Mouse (Mus musculus): Measurements from ENCODE around the gene Nfkbib. TPM values are rescaled to one million over a fixed set of nuclear protein-coding genes. Genes with fewer than 3 reads are reported as not detected.

The Nfkbib gene
- total RNA-seq, 2 experiments from 2014 or later: 25.1 to 25.3 TPM

DNA sequence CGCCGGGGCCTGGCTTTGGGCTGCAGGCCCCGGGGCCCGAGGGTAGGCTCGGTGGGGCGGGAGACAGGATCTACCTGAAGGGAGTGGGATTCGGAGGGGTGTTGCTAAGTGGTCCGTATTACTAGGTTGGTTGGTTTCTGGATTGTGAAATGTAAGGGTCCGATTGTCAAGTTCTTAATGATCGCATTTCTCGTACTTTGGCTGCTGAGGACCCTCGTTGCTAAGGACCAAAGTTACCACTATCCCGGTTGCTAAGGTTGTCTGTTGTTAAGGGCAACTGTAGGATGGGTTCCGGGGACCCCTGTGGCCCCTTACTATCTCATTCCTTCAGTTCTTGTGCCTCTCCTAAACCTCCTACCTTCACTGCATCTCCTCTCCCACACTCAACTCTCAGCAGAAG, 402 bp downstream of the Nfkbib start:
- DNase-seq: no peak

DNA sequence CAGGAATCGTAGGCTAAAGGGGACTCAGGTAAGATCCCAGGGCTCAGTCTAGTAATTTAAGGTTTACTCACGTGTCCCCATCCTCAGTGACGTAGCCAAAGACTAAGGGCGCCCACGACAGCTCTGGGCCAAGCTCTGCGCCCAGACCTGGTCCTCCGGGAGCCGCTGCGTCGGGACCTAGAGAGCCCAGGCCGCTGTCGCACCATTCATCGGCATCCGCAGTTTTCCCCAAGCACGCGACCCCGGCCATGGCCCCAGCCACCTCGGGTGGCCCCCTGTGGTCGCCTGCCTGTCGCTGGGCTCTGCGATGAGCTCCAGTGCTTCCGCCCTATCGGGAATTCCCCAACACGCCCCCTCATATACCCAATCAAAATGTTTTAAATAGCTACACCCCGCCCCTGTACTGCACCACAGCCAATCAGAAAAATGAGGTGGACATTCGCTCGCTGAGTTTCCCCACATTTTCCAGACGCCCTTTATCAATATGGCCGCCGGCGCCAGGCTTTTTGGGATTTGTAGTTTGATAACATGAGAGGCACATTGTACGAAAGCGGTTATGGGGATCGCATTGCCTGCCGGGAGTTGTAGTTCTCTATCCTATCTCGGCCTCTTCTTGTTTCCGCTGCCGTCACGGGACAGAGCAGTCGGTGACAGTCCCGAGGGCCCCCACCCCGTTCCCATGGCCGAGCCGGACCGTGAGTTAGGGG, 986 bp downstream of the Nfkbib start, which contains the start of gene Sirt2:
Gene Sirt2, plus strand, starts transcription at position 563 of the 707 bp plus-strand sequence.
- peak; percentile 95 for DNase-seq

DNA sequence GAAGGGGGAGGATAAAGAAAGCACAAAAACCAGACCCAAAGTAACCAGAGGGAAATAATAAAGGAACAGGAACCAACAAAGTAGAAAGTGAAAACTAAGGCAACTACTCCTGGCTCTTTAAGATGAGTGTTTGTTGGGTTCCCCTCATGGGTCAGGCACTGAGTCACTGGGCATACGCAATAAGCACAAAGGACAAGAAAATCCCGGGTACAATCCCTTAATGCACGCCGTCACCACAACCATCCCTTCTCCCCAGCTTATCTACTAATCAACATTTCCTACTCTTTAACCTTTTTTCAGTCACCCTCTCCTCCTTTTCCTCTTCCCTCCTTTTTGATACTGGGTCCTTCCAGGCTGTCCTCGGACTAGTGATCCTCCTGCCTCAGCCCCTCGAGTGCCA, 2.1 kb downstream of the Nfkbib start:
- DNase-seq: no peak

DNA sequence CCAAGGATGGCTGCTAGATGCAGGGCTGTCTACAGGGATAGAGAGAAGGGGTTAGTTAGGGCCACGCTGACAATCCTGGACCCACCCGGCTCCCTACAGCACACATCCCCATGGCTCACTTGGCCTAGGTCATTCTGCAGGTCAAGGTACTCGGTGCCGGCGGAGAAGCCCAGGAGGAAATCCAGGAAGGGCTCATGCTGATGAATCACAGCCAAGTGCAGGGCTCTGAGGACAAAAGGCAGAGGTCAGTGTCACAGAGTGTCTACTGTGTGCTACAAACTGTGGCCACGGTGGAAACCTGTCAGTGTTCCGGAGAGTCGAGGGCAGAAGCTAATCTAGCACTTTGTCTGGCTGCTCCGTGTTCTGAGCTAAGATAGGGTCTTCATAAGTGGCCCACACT, 5.4 kb downstream of the Nfkbib start:
- DNase-seq: no peak

DNA sequence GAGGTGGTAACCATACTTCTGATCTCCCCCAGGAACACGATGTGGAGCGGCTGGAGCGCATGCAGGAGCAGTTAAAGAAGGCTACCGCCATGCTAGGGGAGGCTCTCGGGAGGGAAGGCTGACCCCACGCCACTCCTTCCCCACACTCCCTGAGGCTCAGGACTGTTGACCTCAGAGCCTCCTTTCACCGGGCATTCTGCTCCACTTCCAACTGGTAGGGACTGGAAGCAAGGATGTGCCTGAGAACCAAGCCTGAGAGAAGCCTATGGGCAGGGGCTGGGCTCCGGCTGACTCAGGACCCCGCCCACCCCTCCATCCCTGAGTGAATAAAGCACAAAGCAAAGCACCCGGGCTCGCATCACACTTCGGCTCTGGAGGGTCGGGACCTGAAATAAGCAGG, 8.7 kb downstream of the Nfkbib start:
- DNase-seq: no peak

DNA sequence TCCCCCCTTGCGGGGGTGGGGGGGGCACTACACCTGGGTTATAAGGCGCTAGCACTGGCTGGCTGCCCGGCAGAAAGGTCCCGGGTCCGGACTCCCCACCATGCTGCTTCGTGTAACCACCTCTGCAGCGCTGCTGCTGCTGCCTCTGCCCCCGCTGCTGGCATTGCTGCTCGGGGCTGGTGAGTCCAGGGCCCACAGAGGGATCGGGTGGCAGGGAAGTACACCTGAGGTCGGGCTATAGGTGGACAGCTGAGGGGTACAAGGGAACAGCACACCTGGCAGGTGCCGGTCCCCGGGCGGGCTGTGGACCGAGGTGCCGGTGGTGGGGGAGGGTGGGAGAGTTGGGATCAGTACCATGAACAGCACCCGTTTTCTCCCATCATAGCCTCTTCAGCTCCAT, 11.2 kb downstream of the Nfkbib start, which contains the start of gene Ccer2:
Gene Ccer2, plus strand, starts transcription at position 96 of the 400 bp plus-strand sequence.
- no peak for DNase-seq

DNA sequence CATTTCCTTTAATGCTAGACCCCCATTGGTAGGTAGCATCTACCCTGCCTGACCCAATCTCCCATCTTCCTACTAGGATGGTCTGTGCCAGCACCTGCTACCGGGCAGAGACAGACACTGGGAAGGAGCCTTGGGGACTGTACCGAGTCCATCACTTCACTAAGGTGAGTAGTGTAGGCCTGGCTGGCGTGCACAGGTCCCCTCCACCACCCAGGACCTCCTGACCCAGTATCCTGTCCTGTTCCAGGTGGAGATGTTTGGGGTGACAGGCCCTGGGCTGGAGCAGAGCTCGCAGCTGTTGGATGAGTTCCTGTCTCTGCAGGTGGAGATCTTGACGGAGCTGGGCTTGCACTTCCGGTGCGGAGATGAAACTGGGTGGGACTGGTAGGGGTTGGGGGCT, 17.4 kb downstream of the Nfkbib start:
- DNase-seq: no peak

- DNase-seq: peak; percentile 95
These were observed 25.4 kb downstream of the Nfkbib start, which contains the start of the genes Mrps12 and Sars2 for GRCm38 (mm10) chr7:28741709-28742438. Gene Mrps12 (minus strand): TSS chr7:28741820. Gene Sars2 (plus strand): TSS chr7:28741992.

DNA sequence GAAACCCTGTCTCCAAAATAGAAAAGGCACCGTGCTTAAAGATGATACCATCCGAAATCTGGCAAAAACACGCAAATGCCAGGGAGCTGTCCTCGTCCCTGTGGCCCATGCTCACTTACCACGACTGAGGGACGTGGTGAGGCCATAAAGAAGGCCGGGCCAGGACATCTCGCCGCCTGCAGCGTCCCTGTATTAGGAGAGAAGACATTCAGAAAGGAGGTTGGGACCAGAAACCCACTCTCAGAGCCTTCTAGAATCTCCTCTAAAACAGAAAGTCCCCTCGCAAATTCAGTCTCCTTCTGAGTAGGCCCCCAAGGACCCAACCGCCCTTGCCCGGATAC, 26.0 kb downstream of the Nfkbib start:
- DNase-seq: no peak

DNA sequence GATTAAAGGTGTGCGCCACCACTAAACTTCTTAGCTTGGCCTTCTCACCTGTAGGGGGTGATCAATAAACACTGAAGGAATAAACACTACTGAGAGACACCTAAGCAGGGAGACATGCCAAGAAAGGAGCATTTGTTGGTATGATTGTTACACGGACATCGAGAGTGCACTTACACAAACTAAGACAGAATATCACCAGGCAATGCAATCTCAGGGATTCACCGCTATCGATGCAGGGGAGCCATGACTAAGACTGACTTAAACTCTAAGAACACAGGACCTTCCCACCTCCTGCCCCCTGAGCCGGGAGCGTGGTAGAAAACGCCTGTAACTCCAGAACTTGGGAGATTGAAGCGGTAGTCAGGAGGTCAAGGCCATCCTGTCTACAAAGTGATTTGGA, 26.4 kb downstream of the Nfkbib start:
- no peak for DNase-seq

GRCm38 (mm10) chr7:28739829-28740228, 27.5 kb downstream of the Nfkbib start:
- no peak for DNase-seq

DNA sequence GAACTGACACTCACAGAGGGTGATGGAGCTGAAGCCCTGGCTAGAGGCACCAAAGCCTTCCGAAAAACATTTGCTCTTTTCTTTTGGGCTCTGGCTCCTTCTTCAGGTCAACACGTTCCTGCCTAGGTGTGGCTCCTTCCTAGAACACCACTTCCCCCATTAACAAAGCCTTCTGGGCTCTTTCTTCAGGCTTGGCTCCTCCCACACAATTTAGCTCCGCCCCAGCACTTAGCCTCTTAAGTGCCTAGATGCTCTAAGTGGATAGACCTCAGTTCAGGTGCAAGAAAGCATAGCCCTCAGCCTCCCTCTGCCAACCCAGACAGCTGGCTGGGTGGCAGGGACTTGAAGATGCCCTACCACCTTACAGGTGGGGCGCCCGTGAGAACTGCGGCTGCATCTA, 31.6 kb downstream of the Nfkbib start:
- no peak for DNase-seq

- no peak for DNase-seq
These were observed 34.1 kb downstream of the Nfkbib start for GRCm38 (mm10) chr7:28733211-28733610.

GRCm38 (mm10) chr7:28732341-28733142, 34.8 kb downstream of the Nfkbib start:
- peak; percentile 90 for DNase-seq

GRCm38 (mm10) chr7:28727649-28728340, 39.5 kb downstream of the Nfkbib start:
- peak; percentile 44 for DNase-seq

DNA sequence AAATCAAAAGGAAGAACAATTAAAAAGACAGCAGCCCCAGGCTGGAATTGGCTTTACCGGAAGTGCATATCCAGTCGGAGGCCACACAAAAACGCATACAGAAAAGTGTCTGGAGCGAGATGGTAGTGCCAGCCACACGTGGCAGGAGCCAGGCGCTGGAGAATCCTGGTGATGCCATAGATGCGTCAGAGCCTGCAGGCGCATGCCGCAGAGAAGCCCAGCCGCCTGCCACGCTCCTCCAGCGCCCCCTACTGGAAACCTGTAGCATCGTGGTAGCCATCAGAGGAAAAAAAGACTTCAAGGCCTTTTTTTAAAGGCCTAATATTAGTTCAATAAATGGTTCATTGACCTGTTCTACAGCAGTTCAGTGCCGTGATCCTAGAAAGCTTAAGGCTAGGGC, 40.7 kb downstream of the Nfkbib start:
- peak; percentile 91 for DNase-seq

GRCm38 (mm10) chr7:28724613-28725012, 42.7 kb downstream of the Nfkbib start:
- DNase-seq: no peak

GRCm38 (mm10) chr7:28722079-28722478, 45.2 kb downstream of the Nfkbib start:
- DNase-seq: no peak

- no peak for DNase-seq
These were observed 46.4 kb downstream of the Nfkbib start for GRCm38 (mm10) chr7:28720753-28721537.

DNA sequence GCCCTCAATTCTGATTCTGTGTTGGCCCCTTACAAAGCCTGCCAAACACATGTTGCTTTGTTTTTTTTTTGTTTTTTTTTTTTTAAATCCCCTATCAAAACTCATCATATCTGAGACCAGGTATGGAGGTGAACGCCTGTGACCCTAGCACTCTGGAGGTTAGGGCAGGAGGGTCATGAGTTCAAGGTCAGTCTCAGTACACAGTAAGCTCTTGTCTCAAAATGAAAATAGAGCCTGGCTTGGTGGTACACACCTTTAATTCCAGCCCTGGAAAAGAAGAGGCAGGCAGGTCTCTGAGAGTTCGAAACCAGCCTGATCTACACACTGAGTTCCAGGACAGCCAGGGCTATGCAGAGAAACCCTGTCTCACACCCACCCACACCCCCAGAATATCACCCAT, 47.7 kb downstream of the Nfkbib start:
- DNase-seq: no peak

- DNase-seq: no peak
These were observed 48.2 kb downstream of the Nfkbib start for GRCm38 (mm10) chr7:28719159-28719558.
